Mouse (Mus musculus): ENCODE measurements around the gene Dennd4b.

- TF ChIP-seq CEBPB (IDR thresholded peaks at IDR 0.05; ENCODE audit: insufficient read depth, poor library complexity, severe bottlenecking) (no peak), POLR2A (IDR thresholded peaks at IDR 0.05; ENCODE audit: insufficient read length, low read depth) (no peak), SRF (IDR thresholded peaks at IDR 0.05; ENCODE audit: control insufficient read depth, insufficient read length, low read depth) (no peak), POLR2AphosphoS2 (IDR thresholded peaks at IDR 0.05; ENCODE audit: insufficient read length, low read depth) (no peak), TCF12 (IDR thresholded peaks at IDR 0.05; ENCODE audit: insufficient read depth, poor library complexity, severe bottlenecking) (no peak), E2F4 (IDR thresholded peaks at IDR 0.05; ENCODE audit: insufficient read depth) (no peak), MYOD1 (IDR thresholded peaks at IDR 0.05; ENCODE audit: control insufficient read depth in 1 of 3, insufficient read length in 2 of 3, low read depth in 2 of 3) (no peak), USF1 (IDR thresholded peaks at IDR 0.05; ENCODE audit: low read depth) (no peak)
Observed at GRCm38 (mm10) chr3:90255194-90255565, 9.8 kb upstream of the Dennd4b start.

Data from myocyte (in vitro differentiated cells).